Mouse (Mus musculus): ENCODE results near the gene Igdcc4.
"Not testable (repeated sequence)": the region's sequence is repeated elsewhere in the genome, so short reads cannot be mapped to it uniquely, and the experiment has no call there.

Igdcc4 gene

DNA sequence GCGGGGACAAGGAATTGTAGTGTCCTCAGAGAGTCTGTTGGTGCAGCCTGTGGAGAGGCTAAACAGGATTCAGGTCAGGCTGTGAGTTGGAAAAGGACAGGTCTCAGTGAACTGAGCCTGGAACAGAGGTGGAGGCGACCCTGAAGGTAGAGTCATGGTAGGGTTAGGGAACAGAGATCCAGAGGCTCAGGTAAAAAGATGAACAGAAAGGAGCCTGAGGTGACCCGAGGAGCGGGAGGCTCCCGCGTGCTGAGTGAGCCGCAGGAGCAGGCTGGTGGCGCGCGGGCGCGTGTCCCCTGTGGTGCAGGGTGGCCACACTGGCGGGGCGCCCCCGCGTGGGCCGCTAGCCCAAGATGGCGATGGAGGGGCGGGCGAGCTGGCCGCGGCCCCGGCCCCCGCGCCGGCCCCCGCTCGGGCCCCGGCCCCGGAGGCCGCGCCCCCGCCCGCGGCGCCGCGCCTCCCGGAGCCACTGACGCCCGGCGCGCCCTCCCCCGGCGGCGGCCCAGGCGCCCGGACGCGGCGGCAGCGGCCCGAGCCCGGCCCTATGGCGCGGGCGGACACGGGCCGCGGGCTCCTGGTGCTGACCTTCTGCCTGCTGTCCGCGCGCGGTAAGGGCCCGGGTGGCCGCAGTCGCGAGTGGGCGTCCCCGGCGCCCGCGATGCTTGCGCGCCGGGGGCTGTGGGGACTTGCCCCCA, at the start of gene Igdcc4:
TSS of gene Igdcc4 (plus strand) at position 496 of the 695 bp plus-strand sequence.
- peak; percentile 67 for DNase-seq

DNA sequence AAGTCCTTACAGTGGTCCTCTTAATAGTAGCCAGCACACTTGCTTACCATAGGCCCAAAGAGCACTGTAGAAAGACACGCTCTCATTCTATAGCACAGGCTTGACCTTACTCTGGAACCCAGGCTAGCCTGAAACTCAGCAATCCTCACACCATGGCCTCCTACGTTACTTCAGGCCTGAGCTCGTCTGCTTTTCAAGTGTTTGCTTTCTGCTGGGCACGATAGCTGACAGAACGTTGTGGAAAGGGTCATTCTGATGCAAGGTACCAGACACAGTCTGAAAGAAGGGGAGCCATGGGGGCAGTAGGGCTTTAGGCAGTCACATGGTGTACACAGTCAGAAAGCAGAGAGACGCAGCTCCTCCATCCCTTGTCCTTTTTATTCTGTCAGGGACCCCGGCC, 37.0 kb upstream of the Igdcc4 start:
- DNase-seq: no peak

DNA sequence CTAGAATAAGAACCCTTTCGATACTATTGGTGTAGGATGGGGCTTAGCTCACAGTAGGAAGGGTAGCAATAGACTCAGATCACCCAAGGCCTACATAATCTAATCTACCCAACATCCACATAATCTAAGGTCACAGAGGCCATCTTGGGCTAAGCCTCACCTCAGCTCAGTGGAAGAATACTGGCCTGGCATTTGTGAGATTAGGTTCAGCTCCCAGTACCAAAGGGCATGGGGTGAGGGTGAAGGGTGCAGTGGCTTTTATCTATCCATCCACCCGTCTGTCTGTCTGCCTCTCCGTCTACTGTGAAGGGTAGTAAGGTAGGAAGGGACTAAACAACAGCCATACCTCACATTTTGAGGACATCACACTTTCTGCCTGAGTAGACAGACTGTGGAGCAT, 30.7 kb upstream of the Igdcc4 start:
- DNase-seq: no peak

DNA sequence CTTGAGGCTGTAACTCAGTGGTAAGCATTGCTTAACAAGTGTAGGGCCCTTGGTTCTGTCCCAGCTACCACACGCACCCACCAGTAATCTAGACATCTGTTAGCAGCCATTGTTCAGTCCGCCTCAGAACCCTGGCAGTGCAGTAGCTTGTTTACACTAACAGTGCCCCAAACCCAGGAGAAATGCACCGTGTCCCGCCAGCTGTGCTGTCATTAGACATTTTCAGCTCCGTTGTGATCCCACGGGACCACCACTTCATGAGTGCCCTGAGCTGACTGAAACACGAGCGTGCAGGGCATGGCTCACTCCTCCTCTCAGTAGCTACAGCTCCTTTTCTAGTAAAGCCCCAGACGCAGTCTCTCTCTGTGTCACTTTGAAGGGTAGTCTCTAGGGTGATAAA, 27.7 kb upstream of the Igdcc4 start:
- DNase-seq: no peak

- DNase-seq: no peak
Observed at GRCm38 (mm10) chr9:65074251-65074650, 27.0 kb upstream of the Igdcc4 start.

DNA sequence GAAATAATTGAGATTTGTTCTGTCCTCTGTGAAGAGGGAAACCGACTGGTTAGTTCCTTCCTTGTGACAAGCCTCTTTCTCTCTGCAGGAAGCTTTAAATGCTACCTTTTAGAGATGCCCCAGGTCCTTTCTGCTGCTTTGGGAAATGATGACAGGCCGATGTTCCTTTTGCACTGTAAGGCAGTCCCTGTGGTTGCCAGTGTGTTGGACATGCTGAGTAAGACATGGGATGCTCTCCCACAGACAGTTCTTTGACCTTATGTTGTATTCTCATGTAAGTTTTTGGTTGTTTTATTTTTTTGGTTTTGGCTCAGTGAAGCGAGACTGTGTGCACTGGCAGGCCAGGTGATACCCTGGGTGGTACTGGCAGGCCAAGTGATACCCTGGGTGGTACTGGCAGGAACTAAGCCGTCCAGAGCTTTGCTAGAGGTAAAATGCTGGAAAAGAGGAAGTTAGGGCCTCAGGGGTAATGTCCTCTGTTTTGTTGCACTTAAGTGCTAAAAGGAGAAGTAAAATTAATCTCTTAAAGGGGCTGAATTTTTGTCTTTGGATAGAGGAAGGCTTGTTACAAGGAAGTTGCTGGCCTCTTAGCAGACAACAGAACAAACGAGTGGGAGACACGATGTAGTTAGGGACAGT, 26.3 kb upstream of the Igdcc4 start:
- no peak for DNase-seq

GRCm38 (mm10) chr9:65077536-65077935, 23.8 kb upstream of the Igdcc4 start:
- no peak for DNase-seq

- DNase-seq: not testable (repeated sequence)
Observed at GRCm38 (mm10) chr9:65080141-65080540, 21.1 kb upstream of the Igdcc4 start.

GRCm38 (mm10) chr9:65083075-65083765, 18.1 kb upstream of the Igdcc4 start:
- DNase-seq: no peak

GRCm38 (mm10) chr9:65084198-65084807, 17.0 kb upstream of the Igdcc4 start:
- no peak for DNase-seq

DNA sequence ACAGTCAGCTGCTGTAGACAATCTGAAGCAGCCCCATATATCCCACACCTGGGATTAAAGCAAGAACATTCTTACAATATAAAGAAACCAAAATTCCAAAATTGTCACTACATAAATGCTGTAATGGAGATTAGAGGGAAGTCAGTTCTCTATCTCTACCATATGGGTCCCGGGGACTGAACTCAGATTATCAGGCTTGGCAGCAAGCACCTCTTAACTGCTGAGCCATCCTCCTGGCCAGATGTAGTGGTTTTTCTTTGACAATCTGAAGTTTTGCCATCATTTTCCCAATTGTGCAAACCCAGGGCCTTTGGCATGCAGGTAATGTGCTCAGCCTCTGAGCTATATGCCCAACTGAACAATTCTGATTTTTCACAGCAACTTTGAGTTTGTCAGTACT, 16.0 kb upstream of the Igdcc4 start:
- no peak for DNase-seq

DNA sequence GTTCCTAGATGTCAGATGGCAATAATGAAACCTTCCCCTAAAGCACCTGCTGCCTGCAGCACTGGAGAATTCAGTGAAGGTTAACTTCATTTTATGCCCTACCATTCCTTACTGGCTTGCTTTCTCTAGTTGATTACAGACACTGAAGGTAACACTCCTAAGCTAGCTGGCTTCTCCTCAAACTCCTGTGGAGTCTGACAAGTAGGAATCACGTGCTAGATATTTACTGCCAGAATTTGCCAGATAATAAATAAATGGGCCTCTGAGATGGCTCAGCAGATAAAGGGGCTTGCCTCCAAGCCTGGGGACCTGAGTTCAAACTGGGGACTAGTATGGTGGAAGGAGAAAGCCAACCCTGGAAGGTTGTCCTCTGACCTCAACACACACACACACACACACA, 14.5 kb upstream of the Igdcc4 start:
- no peak for DNase-seq

- no peak for DNase-seq
Observed at GRCm38 (mm10) chr9:65087490-65087889, 13.8 kb upstream of the Igdcc4 start.

DNA sequence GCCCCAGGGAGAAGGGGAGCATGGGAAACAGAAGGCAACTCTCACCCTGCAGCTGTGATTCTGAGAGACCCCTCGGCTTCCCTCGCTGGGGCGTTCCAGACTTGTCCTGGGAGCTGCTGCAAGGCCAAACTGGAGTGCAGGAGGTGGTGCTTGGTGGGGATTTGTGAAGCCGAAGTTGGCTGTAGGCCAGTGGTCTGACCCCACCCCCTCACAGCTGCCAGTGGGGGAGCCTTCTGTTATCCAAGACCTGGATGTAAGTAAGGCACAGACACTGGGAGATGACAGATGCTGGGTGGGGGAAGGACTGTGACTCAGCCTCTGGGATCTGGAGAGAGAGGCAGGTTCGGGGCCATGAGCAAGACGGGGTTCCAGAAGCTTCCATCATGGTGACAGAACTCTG, 7.0 kb upstream of the Igdcc4 start:
- DNase-seq: peak; percentile 54

DNA sequence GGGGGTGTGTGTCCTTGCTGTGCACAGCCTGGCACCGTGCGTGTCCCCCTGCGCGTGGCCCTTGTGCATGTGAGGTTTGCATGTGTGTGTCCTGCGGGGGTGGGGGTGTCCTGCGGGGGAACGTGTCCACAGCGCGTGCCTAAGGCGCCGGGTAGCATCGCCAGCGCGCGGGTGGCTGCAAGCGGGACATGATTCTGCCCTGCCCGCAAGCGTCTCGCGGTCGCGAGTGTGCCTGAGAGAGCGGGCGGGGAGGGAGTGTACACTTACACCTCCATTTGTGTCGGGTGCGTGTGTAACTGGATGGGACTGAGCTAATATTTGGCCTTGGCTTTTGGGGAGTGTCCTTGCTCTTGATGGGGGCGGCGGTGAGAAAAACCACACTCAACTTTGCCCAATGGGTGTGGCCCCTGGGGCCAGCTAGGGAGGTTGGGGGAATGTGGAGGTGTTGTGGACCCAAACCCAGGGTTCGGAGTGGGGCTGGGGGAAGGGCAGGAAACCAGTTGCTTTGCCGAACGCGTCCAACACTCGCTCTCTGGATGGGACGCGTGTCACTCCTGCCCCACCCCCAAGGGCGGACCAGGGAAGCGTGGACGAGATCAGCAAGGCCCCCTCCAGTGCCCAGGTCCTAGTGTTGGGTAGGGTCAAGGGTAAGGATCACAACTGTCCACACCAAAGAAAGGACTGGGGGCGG, 545 bp downstream of the Igdcc4 start:
- DNase-seq: peak; percentile 58

- DNase-seq: peak; percentile 70
Observed at GRCm38 (mm10) chr9:65102377-65103172, 1.3 kb downstream of the Igdcc4 start.

- DNase-seq: peak; percentile 25
Observed at GRCm38 (mm10) chr9:65103173-65103752, 2.0 kb downstream of the Igdcc4 start.

- DNase-seq: no peak
Observed at GRCm38 (mm10) chr9:65106821-65107220, 5.5 kb downstream of the Igdcc4 start.

DNA sequence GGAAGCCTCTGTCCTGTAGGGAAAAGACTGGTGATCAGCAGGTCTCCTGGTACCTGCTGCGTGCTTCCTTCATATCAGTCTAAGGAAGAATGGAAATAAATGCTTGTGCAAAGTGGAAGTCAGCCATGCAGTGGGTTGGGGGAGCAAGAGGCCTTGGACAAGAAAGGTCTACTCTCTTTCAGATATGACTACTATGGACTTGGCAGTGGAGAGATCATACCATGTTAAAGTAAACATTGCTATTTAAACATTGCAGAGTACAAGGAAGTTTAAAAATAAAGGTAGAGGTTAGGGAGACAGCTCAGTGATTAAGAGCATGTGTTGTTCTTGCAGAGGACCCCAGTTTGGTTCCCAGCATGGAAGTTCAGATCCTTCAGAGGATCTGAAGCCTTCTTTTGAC, 6.6 kb downstream of the Igdcc4 start:
- no peak for DNase-seq

DNA sequence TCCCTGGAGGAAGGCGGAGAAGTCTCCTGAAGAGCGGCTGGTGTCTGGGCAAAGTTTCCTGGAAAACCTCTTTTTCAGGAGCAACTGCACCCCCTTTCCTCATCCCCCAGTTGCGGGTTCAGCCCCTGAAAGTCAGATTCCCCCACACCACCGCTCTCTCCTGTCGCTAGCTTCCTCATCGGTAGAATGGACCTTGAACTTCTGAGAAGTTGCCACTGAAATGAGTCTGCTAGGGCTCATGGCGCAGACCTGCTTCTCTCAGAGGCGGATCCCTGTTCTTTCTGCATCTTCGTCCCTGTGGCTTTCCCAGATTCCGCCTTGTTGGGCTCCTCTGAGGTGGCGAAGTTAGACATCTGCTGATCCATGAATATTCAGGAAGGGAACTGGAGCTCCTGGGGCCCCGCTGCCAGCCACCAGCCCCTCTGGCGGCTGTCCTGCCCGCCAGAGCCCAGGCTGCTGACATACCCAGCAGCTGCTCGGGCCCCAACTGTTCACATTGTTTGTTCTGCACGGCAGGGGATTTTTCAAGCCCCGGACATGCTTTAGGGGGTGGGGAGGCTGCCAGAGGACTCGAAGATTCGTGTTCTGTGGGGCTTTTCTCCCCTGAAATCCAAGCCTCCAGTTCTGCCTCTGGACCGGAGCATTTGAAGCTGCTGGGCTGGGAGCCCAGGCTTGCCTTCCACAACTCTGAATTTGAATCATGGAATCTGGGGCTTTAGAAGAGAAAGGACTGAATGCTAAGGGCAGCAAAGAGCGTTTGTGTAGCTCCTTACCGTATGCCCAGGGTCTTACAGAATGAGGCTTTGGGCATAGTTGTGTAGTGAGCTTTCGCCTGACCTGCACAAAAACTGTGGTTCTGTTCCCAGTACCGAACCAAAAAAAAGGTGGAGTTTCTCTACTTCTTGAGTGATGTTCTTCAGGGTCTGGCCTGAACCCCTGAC, 8.1 kb downstream of the Igdcc4 start:
- peak; percentile 60 for DNase-seq

DNA sequence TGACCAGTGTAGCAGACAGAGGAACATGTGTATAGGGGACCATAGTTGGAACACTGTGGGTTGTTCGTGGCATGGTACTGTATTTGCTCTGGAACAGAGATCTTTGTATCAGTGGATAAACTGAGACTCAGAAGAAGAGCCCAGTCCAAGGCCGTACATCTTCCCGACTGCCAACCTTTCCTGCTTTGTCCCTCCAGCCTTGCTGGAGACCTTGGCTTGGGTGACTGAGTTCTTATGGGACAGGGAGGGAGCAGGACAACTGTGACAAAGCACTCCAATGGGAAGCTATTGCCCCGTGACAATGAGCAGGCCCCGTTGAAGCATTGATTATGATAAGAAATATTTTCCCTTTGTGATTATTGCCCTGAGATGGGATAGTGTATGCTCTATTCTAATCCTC, 10.4 kb downstream of the Igdcc4 start:
- DNase-seq: no peak

Data from right cerebral cortex, postnatal 4 days (tissue).